Mouse (Mus musculus): ENCODE data around the gene Kcnh5. TPM values are rescaled to one million over a fixed set of nuclear protein-coding genes. Genes with fewer than 3 reads are reported as not detected.

Gene Kcnh5
- polyA plus RNA-seq, 1 experiment from 2014 or later = not detected

Other genes starting within 250 kb of the Kcnh5 start
- 38.2 and 48.5 TPM in 2 replicates for gene Rhoj, start 131.0 kb upstream of the Kcnh5 start, polyA plus RNA-seq (2014; fragmentation: Nextera tagmentation; extraction: Ambion mirVana)
- gene Gphb5, start 239.4 kb upstream of the Kcnh5 start, polyA plus RNA-seq (2014; fragmentation: Nextera tagmentation; extraction: Ambion mirVana) = not detected in 2 replicates

Measured in heart, embryonic 14.5 days (tissue).